Mouse (Mus musculus) liver, embryonic 14.5 days (tissue): ENCODE measurements at regions not wholly inside any gene's neighbourhood (a gene's known extent, or its start where the extent isn't known, plus 50 kb on each side); places are given as distances from the start of the nearest gene placed in this dataset.
A peak's percentile ranks its signal among the peaks of the same experiment; 100 is the strongest.
"Not testable (repeated sequence)": the region's sequence is repeated elsewhere in the genome, so short reads cannot be mapped to it uniquely, and the experiment has no call there.

Source experiments
- ATAC-seq: fragments of 200-750 bp; cut with Nextera tagmentation; 2 replicates; pipeline ENCODE4 v1.8.0; 2017; ENCODE audit warnings: moderate number of reproducible peaks, mild to moderate bottlenecking, moderate library complexity; ENCODE audit not compliant: insufficient read depth
- DNase-seq, 3 experiments: peaks; one replicate each; pipeline ENCODE4 v3.0.0-alpha.2; 2012 to 2013; ENCODE audit warnings: low read depth in 3 of 3, low spot score in 3 of 3
- H3K27ac ChIP-seq: fragments of 300-500 bp; sonication (generic); 2 replicates; pipeline ENCODE4 v1.5.1; 2014; ENCODE audit warnings: moderate library complexity, mild to moderate bottlenecking, control low read depth, inconsistent platforms
- H3K27me3 ChIP-seq: fragments of 300-500 bp; sonication (generic); 2 replicates; pipeline ENCODE4 v1.6.1; 2014; ENCODE audit warnings: mild to moderate bottlenecking, low read length, moderate library complexity; ENCODE audit not compliant: control insufficient read depth, insufficient read depth
- H3K36me3 ChIP-seq: fragments of 300-500 bp; sonication (generic); replicated peaks from 2 replicates; pipeline ENCODE4 v1.6.1; 2014; ENCODE audit warnings: low read depth; ENCODE audit not compliant: control insufficient read depth, insufficient read depth
- H3K4me1 ChIP-seq, 2 experiments: fragments of 200-500 bp in 1 of 2; fragments of 300-500 bp in 1 of 2; sonication (generic) in 1 of 2; replicated peaks; 2 replicates each; pipeline ENCODE4 v1.6.1; 2012 to 2014; ENCODE audit warnings: antibody characterized with exemption in 1 of 2, inconsistent platforms in 1 of 2, low read length in 1 of 2; ENCODE audit not compliant: control insufficient read depth in 2 of 2, insufficient read depth in 2 of 2
- H3K4me2 ChIP-seq: fragments of 300-500 bp; sonication (generic); 2 replicates; pipeline ENCODE4 v1.6.1; 2014; ENCODE audit warnings: low read depth, mild to moderate bottlenecking, control low read depth, moderate library complexity
- H3K4me3 ChIP-seq, 2 experiments: fragments of 200-500 bp in 1 of 2; fragments of 300-500 bp in 1 of 2; sonication (generic) in 1 of 2; 2 replicates each; pipeline ENCODE4 v1.5.1; 2012 to 2014; ENCODE audit warnings: low read depth in 2 of 2, low read length in 2 of 2, mild to moderate bottlenecking in 2 of 2, control low read depth in 1 of 2, inconsistent platforms in 1 of 2, moderate library complexity in 1 of 2; ENCODE audit not compliant: insufficient read depth in 1 of 2
- H3K9ac ChIP-seq: fragments of 300-500 bp; sonication (generic); replicated peaks from 2 replicates; pipeline ENCODE4 v1.6.1; 2014; ENCODE audit warnings: mild to moderate bottlenecking, control low read depth, moderate library complexity
- H3K9me3 ChIP-seq: fragments of 300-500 bp; sonication (generic); 2 replicates; pipeline ENCODE4 v1.6.1; 2016; ENCODE audit warnings: low read length, mixed read lengths; ENCODE audit not compliant: control insufficient read depth
- CTCF ChIP-seq: IDR thresholded peaks from 2 replicates; pipeline ENCODE4 v1.5.1; 2016; ENCODE audit warnings: antibody characterized with exemption, low read depth, control low read depth
- EP300 ChIP-seq: IDR thresholded peaks from 2 replicates; pipeline ENCODE4 v1.6.1; 2016; ENCODE audit warnings: antibody characterized with exemption, low read depth
- WGBS: fragments of 180-500 bp; shearing (Covaris S2); extraction: QIAGEN DNeasy Blood & Tissue Kit; methylation state at CpG from one replicate; pipeline ENCODE4 v1.1.7; 2014; ENCODE audit not compliant: insufficient replicate concordance; 5-methylcytosine and 5-hydroxymethylcytosine counted together

DNA sequence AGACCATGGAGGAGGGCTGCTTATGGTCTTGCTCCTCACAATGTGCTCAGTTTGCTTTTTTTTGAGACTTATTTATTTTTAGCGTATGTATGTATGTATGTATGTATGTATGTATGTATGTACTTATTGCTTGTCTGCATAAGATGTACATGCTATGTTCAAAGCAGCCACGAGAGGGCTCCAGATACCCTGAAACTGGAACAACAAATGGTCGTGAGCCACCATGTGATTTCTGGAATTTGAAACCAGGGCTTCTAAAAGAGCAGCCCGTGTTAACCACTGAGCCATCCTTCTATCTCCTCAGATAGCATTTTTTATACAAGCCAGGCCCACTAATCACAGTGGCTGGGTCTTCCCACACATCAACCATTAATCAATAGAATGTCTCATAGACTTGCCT, 611.2 kb downstream of the 5730507C01Rik start:
- DNase-seq (no peak), ATAC-seq (no peak)
- Histone ChIP-seq H3K9me3 (no peaks in the 10 kb centered on the region), H3K27me3 (no peaks in the 10 kb centered on the region), H3K9ac (no peak overlapping the region), H3K4me3 (no peak overlapping the region), H3K36me3 (no peaks in the 10 kb centered on the region), H3K27ac (no peak overlapping the region), H3K4me1 (no peaks in the 10 kb centered on the region), H3K4me2 (no peak overlapping the region)
- TF ChIP-seq EP300, result no peak
- TF ChIP-seq CTCF, result no peak
- 42% methylated on average over 4 of the region's 4 CpGs for WGBS

DNA sequence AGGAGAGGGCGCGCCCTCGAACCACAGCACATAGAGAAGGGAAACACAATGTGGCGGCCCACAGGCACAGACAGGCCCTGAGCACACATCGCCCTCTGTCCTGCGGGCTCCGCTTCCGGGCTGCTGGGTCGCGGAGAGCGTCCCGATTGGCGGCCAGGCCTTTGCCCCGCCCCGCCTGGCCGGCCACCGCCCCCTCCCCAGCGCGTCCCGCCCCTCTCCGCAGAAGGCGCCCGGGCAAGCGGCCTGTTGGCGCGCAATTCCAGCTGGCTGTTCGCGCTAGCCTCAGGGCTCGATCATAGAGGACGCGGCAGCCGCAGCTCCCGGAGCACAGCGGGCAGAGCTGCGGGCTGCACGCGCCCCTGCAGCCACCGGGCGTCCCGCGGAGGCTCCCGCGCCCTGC, 661.3 kb downstream of the 5730507C01Rik start:
- Histone ChIP-seq H3K4me1 (no peaks in the 10 kb centered on the region), H3K4me3 (no peak overlapping the region), H3K36me3 (no peaks in the 10 kb centered on the region), H3K27ac (no peak overlapping the region), H3K27me3 (no peaks in the 10 kb centered on the region), H3K4me2 (no peak overlapping the region), H3K9me3 (no peaks in the 10 kb centered on the region), H3K9ac (no peak overlapping the region)
- DNase-seq (no peak), ATAC-seq (no peak)
- TF ChIP-seq EP300, result no peak
- TF ChIP-seq CTCF, result no peak
- WGBS, result 10% methylated on average over 37 of the region's 43 CpGs

DNA sequence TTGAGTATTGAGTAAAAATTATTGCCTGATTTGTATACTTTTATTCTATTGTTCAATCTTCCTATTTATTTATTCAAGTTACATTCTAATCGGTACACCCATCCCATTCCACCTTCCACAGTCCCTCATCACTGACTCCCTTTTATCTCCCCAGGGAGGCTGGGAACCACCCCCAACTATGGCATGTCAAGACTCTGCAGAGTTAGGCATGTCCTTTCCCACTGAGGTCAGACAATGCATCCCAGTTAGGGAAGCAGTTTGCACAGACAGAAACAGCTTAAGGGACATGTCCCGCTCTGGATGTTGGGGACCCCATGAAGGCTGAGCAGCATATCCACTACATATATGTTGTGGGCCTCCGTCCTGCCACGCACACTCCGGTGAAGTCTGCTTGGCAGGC, 678.1 kb downstream of the 5730507C01Rik start:
- H3K36me3 ChIP-seq, result no peaks in the 10 kb centered on the region
- TF ChIP-seq EP300, result no peak
- no peak for TF ChIP-seq CTCF
- H3K27me3 ChIP-seq, result no peaks in the 10 kb centered on the region
- H3K4me3 ChIP-seq, result no peak overlapping the region
- H3K27ac ChIP-seq, result no peak overlapping the region
- 74% methylated on average over 5 of the region's 5 CpGs for WGBS
- ATAC-seq (no peak), DNase-seq (no peak)
- H3K9me3 ChIP-seq, result no peaks in the 10 kb centered on the region
- H3K4me1 ChIP-seq, result no peaks in the 10 kb centered on the region
- no peak overlapping the region for H3K4me2 ChIP-seq
- H3K9ac ChIP-seq, result no peak overlapping the region

DNA sequence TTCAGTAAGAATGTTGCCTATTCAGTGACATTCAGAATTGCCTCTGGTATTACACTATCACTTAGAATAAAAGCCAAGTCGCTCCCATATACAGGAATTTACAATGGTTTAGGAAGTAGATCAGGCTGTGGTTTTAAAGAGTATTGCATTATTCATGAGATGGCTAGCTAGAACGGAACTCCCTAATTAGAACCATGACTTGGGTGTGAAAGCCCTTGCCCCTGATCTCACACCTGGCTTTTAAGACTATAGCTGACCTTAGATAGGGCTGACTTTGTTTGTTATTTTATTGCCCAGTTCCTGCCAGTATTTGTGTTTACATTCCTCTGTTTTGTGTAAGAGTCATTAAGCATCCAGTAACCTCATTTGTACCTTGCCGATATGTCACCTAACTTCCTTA, 678.7 kb downstream of the 5730507C01Rik start:
- not testable (repeated sequence) for H3K4me3 ChIP-seq, H3K4me1 ChIP-seq, ATAC-seq, DNase-seq, H3K9me3 ChIP-seq, H3K27ac ChIP-seq, H3K27me3 ChIP-seq, H3K9ac ChIP-seq, H3K4me2 ChIP-seq, H3K36me3 ChIP-seq
- 70% methylated on average over 3 of the region's 3 CpGs for WGBS

DNA sequence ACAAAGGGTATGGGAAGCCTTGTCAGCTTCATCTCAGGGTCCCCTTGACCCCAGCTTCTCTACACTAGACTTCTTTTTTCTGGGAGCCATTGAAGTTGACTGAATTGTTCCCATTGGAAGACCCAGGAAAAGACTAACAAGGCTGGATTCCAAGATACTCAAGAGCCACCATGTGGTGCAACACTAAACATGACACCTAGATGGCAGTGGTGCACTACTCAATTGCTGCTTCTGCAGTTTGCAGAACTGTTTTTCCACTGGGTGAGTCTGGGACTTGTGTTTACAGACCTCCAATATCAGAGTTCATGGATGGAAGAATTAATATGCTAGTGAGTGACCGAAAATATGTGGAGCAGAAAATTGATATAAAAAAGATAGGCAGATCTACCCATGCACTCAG, 709.7 kb downstream of the 5730507C01Rik start:
- H3K9ac ChIP-seq, H3K27me3 ChIP-seq: not testable (repeated sequence)
- WGBS, result 50% methylated on average over 1 of the region's 1 CpGs

DNA sequence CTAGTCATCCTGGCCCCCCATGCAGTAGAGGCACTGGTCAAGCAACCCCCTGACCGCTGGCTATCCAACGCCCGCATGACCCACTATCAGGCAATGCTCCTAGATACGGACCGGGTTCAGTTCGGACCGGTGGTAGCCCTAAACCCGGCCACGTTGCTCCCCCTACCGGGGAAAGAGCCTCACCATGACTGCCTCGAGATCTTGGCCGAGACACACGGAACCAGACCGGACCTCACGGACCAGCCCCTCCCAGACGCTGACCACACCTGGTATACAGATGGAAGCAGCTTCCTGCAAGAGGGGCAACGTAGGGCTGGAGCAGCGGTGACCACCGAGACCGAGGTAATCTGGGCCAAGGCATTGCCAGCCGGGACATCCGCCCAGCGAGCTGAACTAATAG, 707.6 kb upstream of the Gm21863 start:
- not testable (repeated sequence) for H3K27me3 ChIP-seq, H3K4me2 ChIP-seq, ATAC-seq, H3K4me3 ChIP-seq, H3K4me1 ChIP-seq, H3K36me3 ChIP-seq, H3K9ac ChIP-seq, H3K9me3 ChIP-seq, DNase-seq, H3K27ac ChIP-seq
- 83% methylated on average over 20 of the region's 23 CpGs for WGBS

More for the DNA sequence above, 709.7 kb downstream of the 5730507C01Rik start:
- not testable (repeated sequence) for H3K27ac ChIP-seq, ATAC-seq, H3K9me3 ChIP-seq, DNase-seq, H3K36me3 ChIP-seq, H3K4me1 ChIP-seq, H3K4me3 ChIP-seq, H3K4me2 ChIP-seq

DNA sequence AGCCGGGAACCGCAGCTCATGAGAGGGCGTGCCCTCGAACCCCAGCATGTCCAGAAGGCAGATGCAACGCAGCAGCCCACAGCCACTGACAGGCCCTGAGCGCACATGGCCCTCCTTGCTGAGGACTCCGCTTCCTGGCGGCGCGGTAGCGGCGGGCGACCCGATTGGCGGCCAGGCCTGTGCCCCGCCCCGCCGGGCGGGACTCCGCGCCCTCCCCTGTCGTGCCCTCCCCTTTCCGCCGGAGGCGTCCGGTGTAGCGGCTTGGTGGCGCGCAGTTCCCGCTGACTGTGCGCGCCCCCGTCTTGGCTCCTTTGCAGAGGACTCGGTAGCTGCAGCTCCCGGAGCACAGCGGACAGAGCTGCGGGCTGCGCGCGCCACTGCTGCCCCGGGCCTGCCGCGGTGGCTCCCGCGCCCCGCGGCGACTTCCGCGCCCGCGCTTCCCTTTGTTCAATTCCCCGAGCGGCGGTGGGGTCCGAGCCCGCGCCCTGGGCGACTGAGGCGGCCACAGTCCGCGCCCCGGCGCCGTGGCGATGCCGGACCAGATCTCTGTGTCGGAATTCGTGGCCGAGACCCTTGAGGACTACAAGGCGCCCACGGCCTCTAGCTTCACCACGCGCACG, 665.9 kb upstream of the Gm21863 start:
- not testable (repeated sequence) for H3K27me3 ChIP-seq, H3K9ac ChIP-seq, H3K9me3 ChIP-seq, H3K27ac ChIP-seq, H3K4me1 ChIP-seq, H3K36me3 ChIP-seq
- Histone ChIP-seq H3K4me3 (peak overlapping the region; percentile 40 to 48), H3K4me2 (peak overlapping the region; percentile 38)
- DNase-seq, result peak; percentile 2 to 20 (median 20)
- WGBS, result 2% methylated on average over 63 of the region's 75 CpGs
- peak; percentile 77 for ATAC-seq

DNA sequence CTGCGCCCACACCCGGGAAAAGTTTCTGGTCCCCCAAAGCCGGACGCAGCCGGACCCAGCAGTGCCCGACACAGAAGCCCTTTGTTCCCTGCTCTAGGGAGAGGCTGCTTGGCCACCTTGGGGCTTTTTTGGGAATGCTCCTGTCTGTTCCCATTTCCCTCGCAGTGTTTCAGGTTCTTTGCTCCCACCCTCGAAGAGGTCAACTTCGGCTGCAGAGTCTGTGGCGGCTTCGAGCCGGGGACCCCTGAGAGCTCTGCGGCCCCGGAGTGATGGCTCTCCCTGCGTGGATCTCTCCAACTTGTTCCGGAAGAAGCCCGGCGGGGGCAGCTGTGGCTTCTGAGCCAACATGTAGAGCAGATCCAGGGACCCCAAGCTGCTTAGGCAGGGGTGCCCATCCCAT, 665.3 kb upstream of the Gm21863 start:
- DNase-seq, H3K36me3 ChIP-seq, ATAC-seq, H3K9me3 ChIP-seq, H3K4me1 ChIP-seq, H3K27ac ChIP-seq, H3K27me3 ChIP-seq, H3K9ac ChIP-seq: not testable (repeated sequence)
- 27% methylated on average over 18 of the region's 18 CpGs for WGBS
- Histone ChIP-seq H3K4me3 (peak overlapping the region; percentile 40 to 48), H3K4me2 (peak overlapping the region; percentile 38)
